Mouse (Mus musculus): ENCODE results near the gene Atp7a. TPM values are rescaled to one million over a fixed set of nuclear protein-coding genes. Genes with fewer than 3 reads are reported as not detected.
A peak's percentile ranks its signal among the peaks of the same experiment; 100 is the strongest.

Atp7a gene
- polyA plus RNA-seq, 1 experiment from 2014 or later = 11.7 TPM

DNA sequence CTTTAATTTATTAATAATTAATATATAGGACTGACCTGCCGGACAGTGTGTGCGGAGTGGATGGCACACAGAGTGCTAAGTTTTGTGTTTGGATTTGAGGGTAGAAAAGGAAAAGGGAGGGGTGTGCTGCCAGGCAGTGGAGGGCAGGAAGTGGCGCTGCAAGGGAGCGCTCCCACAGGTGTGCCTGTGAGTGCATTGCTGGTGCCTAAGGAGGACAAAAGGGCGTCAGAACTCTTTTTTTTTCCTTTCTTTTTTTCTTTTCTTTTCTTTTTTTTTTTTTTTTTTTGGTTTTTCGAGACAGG lies 144.7 kb downstream of the Atp7a start:
- no peak for ATAC-seq (ENCODE audit: extremely low read depth, insufficient number of reproducible peaks, low FRiP score, low TSS enrichment)
- Histone ChIP-seq H3K4me2 (peak overlapping the region; percentile 61), H3K9me3 (no peaks in the 10 kb centered on the region), H3K27ac (replicated peaks) (no peak overlapping the region), H3K9ac (peak overlapping the region; percentile 63; the same call in 1 of the 2 replicates), H3K4me3 (peak overlapping the region; percentile 45), H3K27me3 (replicated peaks) (no peaks in the 10 kb centered on the region), H3K4me1 (no peaks in the 10 kb centered on the region), H3K36me3 (no peaks in the 10 kb centered on the region)
- 34% methylated on average over 5 of the region's 6 CpGs for WGBS

Other genes with a start within 250 kb of the Atp7a start
- gene Atrx, start 97.9 kb upstream of the Atp7a start, polyA plus RNA-seq (2015; fragmentation: Nextera tagmentation; extraction: Ambion mirVana) = 113 and 116 TPM in 2 replicates
- gene Magt1, start 15.4 kb upstream of the Atp7a start, polyA plus RNA-seq (2015; fragmentation: Nextera tagmentation; extraction: Ambion mirVana) = 44.4 and 48.7 TPM in 2 replicates
- 770 and 864 TPM in 2 replicates for gene Cox7b, start 11.6 kb upstream of the Atp7a start, polyA plus RNA-seq (2015; fragmentation: Nextera tagmentation; extraction: Ambion mirVana)
- 0.33 and 0.35 TPM in 2 replicates for gene Tlr13, start 115.9 kb downstream of the Atp7a start, polyA plus RNA-seq (2015; fragmentation: Nextera tagmentation; extraction: Ambion mirVana)
- 660 and 731 TPM in 2 replicates for gene Pgk1, start 159.8 kb downstream of the Atp7a start, polyA plus RNA-seq (2015; fragmentation: Nextera tagmentation; extraction: Ambion mirVana)
- 18.1 and 19.7 TPM in 2 replicates for gene Taf9b, start 193.9 kb downstream of the Atp7a start, polyA plus RNA-seq (2015; fragmentation: Nextera tagmentation; extraction: Ambion mirVana)
- gene Fnd3c2, start 228.1 kb downstream of the Atp7a start, polyA plus RNA-seq (2015; fragmentation: Nextera tagmentation; extraction: Ambion mirVana) = not detected in 2 replicates

All from heart, embryonic 13.5 days (tissue).